Mouse (Mus musculus): ENCODE data around the gene Tra2a.
A peak's percentile ranks its signal among the peaks of the same experiment; 100 is the strongest.

The Tra2a gene

GRCm38 (mm10) chr6:49228126-49228679 lies 35.6 kb downstream of the Tra2a start:
- DNase-seq: peak in 1 of 2 experiments; percentile 10

GRCm38 (mm10) chr6:49227184-49227735 lies 36.6 kb downstream of the Tra2a start:
- peak; percentile 30 to 33 for DNase-seq

DNA sequence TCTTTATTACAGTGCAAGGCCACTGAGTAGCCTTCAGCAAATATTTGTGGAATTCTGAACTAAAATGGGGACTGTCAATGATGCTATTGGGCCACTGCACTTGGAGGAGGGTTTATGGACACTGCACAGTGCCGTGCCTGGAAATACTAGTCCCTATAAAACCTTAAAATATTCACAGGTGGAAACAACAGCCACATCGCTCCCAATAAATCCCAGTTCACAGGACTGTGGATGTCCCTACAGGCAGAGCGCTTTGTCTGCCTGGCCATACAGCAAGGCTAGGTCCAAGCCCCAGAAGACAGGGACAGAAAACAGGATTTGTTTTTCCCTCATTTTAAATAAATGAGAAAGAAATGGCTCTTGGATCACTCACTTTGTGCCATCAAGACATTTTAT lies 38.1 kb downstream of the Tra2a start:
- DNase-seq: no peak

DNA sequence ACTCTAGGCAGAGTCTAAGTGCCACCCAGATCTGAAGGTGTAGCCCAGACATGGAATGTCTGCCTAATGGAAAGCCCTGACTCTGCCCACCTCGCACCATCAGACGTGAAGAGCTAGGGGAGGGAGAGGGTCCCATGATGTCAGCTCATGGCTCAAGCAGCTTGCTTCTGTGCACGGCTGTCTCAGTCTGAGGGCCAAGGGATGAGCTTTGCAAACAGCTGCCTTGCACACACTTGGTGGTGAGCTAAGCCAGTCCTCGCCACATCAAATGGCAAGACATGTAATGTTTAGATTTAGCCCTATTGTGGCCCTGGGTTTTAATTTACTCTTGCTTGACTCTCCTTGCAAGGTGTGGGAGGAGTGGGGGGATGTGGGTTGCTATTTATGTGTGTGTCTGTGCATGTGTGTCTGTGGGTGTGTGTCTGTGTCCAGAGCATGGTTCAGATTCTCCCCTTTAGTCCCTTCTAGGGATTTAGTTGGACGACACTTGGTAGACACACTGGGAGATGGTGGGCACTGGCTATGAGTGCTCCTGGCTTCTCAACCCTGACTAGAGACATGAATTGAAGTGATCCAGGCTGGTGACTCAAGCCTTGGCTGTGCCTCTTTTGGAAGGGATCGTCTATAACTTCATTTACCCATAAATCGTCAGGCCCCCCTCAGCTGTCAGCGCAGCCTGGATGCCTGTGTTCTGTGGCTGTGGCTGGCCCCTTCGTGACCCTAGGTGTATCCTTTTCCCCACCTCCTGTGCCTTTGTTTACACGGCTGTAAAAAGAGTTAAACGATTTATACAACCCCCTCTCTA lies 38.7 kb downstream of the Tra2a start:
- no peak for DNase-seq

- no peak for DNase-seq
Observed at GRCm38 (mm10) chr6:49221906-49222305, 41.9 kb downstream of the Tra2a start.

DNA sequence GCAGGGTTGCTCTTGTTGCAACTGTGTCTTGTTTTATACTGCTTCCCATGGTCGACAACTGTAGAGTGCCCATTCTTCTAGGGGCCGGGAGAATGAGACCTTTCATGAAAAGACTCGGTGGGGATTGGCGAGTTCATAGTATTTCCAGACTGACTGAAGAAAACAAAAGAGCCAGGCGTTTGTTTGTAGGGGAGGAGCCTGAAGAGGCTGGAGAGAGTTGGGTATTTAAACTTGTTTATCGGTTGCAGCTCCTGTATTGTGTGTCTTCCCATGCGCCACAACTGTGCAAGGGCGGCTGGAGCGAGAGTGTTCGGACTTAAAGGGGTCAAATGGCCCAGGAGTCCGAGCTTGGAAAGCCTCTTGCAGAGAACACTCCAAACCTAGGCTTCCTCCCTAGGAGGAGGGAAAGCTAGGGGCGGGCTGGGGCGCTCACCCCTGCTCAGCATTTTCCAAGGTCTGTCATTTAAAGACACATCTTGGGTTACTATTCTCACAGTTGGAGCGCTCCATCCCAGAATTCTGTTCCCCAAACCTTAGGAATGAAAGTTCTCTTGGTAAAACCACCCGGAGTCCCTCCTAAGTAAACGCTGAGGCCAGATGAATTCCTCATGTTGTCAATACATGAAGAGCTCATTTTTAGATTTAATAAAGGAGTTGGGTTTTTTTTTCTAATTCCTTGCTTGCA lies 43.8 kb downstream of the Tra2a start:
- no peak for DNase-seq

GRCm38 (mm10) chr6:49219001-49219560 lies 44.8 kb downstream of the Tra2a start:
- no peak for DNase-seq

- DNase-seq: no peak
Observed at GRCm38 (mm10) chr6:49218275-49218802, 45.5 kb downstream of the Tra2a start.

- peak; percentile 81 to 92 for DNase-seq
Observed at GRCm38 (mm10) chr6:49217581-49218274, 46.1 kb downstream of the Tra2a start.

GRCm38 (mm10) chr6:49216811-49217542 lies 46.9 kb downstream of the Tra2a start:
- no peak for DNase-seq

- peak in 1 of 2 experiments; percentile 8 for DNase-seq
Observed at GRCm38 (mm10) chr6:49215748-49216585, 47.9 kb downstream of the Tra2a start.

DNA sequence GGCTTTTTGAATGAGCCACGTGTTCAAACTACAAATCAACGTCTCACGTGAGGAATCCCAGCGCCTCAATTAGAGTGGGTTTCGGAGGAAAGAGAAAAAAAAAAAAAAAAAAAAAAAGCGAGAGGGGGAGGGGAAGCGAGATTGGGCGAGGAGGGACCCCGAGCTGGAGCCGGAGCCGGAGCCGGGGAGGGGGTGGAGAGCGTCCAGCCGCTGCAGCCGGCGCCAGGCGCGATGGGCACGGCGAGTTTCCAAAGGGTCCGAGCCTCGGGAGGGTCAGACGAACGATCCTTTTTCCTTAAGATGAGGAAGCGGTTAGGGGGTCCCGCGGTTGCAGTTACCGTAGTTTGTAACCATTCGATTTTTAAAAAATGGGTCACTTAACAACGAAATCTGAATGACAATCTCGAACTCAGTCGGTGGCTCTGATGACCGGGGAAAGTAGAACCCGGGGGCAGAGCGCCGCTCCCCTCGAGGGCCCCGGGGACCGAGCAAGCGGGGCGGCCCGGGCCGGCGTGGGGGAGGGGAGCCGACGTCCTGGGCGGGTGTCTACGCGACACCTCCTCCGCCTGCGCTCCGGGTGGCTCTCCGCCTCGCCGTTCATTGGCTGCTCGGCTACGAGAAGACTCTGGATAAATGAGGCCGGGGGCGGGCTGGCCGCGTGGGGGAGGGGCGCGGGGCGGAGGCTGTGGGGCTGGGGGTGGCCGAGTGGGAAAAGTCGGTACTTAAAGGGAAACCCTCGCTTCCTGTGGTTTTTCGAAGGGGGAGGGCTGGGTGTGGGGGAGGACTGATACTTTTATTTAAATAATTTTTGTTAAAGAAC lies 48.7 kb downstream of the Tra2a start, which contains the start of gene Igf2bp3:
TSS of gene Igf2bp3 (minus strand) at position 30 of the 820 bp plus-strand sequence.
- peak; percentile 32 to 42 for DNase-seq

DNA sequence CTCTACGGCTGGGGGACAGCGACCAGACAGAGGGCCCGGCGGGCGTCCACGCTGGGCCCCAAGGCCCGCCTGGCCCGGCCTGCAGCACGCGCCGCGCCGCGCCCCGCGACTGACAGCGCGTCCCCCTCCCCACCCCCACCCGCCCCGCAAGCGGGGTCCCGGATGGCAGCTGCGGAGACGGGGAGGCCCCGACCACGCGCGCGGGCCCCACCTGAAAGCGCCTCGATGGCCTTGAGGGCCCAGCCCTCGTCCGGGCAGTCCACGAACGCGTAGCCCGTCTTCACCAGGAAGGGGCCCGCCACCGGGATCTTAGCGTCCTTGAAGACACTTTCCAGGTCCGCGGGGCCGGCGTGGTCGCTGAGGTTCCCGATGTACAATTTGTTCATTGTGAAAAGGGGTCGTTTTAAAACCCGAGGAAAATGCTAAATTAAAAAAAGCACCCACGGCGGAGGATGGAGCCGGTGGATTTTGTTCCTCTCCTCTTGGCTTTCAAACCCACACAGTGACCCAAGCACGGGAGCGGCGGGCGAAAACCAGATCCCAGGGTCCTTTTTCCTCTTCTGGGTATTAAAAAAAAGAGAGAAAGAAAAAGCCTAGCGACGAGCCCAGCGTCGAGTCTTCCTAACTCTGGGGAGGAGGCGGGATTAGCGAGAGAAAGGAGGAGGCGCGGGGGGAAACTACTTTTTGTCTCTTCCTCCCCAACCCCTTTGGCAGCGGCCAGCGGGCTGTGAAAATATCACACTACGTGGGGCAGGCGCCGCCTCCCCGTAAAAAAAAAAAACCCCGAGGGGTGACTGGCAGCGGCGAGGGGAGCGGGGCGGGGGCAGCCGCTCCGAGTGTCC lies 49.5 kb downstream of the Tra2a start:
- DNase-seq: peak; percentile 12

- DNase-seq: peak in 1 of 2 experiments; percentile 12
Observed at GRCm38 (mm10) chr6:49213581-49214085, 50.2 kb downstream of the Tra2a start.

GRCm38 (mm10) chr6:49212931-49213580 lies 50.8 kb downstream of the Tra2a start:
- DNase-seq: no peak

DNA sequence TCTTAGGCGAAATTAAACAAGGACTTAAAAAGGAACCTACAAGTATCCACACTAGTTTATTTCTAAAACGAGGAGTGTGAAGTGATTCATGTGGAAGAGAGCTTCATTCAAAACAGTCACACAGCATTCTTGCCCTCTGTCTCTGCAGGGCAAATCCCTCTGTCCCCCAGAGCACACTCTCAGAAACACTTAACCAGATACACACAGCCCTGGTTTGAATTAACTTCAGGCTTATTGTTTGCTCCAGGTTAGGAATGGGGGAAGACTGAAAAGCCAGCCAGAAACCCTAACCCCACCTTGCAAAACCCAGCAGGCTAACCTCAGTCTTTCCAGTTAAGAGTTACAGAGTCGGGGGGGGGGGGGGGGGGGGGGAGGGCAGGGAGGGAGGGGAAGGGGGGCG lies 51.7 kb downstream of the Tra2a start:
- no peak for DNase-seq

- no peak for DNase-seq
Observed at GRCm38 (mm10) chr6:49211596-49211995, 52.2 kb downstream of the Tra2a start.
